Mouse (Mus musculus) kidney, embryonic 14.5 days (tissue): ENCODE results near the gene Trp53bp1. TPM values are rescaled to one million over a fixed set of nuclear protein-coding genes. Genes with fewer than 3 reads are reported as not detected.

Experiments
- ATAC-seq: fragments of 200-750 bp; cut with Nextera tagmentation; 2 replicates; pipeline ENCODE4 v1.8.0; 2017; ENCODE audit warnings: moderate number of reproducible peaks, mild to moderate bottlenecking, moderate TSS enrichment, moderate library complexity; ENCODE audit not compliant: low FRiP score, low TSS enrichment
- H3K27ac ChIP-seq: fragments of 300-500 bp; sonication (generic); 2 replicates; pipeline ENCODE4 v1.5.1; 2014; ENCODE audit warnings: low read depth, mild to moderate bottlenecking, low read length, moderate library complexity, mixed read lengths
- H3K27me3 ChIP-seq: fragments of 300-500 bp; sonication (generic); 2 replicates; pipeline ENCODE4 v1.6.1; 2014; ENCODE audit warnings: mild to moderate bottlenecking, low read length; ENCODE audit not compliant: control insufficient read depth, insufficient read depth
- H3K36me3 ChIP-seq: fragments of 300-500 bp; sonication (generic); 2 replicates; pipeline ENCODE4 v1.6.1; 2014; ENCODE audit warnings: low read length, mixed read lengths; ENCODE audit not compliant: control insufficient read depth, insufficient read depth
- H3K4me1 ChIP-seq: fragments of 300-500 bp; sonication (generic); 2 replicates; pipeline ENCODE4 v1.6.1; 2014; ENCODE audit warnings: low read length, mixed read lengths; ENCODE audit not compliant: control insufficient read depth, insufficient read depth
- H3K4me2 ChIP-seq: fragments of 300-500 bp; sonication (generic); replicated peaks from 2 replicates; pipeline ENCODE4 v1.6.1; 2014; ENCODE audit warnings: low read depth, mild to moderate bottlenecking, low read length
- H3K4me3 ChIP-seq: fragments of 300-500 bp; sonication (generic); 2 replicates; pipeline ENCODE4 v1.5.1; 2014; ENCODE audit warnings: mild to moderate bottlenecking, low read length
- H3K9ac ChIP-seq: fragments of 300-500 bp; sonication (generic); 2 replicates; pipeline ENCODE4 v1.6.1; 2014; ENCODE audit warnings: low read depth, mild to moderate bottlenecking, low read length, moderate library complexity
- H3K9me3 ChIP-seq: fragments of 300-500 bp; sonication (generic); 2 replicates; pipeline ENCODE4 v1.6.1; 2016; ENCODE audit warnings: low read length; ENCODE audit not compliant: control insufficient read depth
- WGBS: fragments of 180-500 bp; shearing (Covaris S2); extraction: QIAGEN DNeasy Blood & Tissue Kit; methylation state at CpG from one replicate; pipeline ENCODE4 v1.1.7; 2014; 5-methylcytosine and 5-hydroxymethylcytosine counted together
- polyA plus RNA-seq: library from polyadenylated mRNA; unstranded; fragments of >200 nt; fragmentation: Nextera tagmentation; extraction: Ambion mirVana; gene quantifications from 2 replicates; pipeline ENCODE4 v1.2.1, GENCODE M21; 2014

Gene Trp53bp1
- polyA plus RNA-seq, 1 experiment from 2014 or later, result 91.9 TPM

DNA sequence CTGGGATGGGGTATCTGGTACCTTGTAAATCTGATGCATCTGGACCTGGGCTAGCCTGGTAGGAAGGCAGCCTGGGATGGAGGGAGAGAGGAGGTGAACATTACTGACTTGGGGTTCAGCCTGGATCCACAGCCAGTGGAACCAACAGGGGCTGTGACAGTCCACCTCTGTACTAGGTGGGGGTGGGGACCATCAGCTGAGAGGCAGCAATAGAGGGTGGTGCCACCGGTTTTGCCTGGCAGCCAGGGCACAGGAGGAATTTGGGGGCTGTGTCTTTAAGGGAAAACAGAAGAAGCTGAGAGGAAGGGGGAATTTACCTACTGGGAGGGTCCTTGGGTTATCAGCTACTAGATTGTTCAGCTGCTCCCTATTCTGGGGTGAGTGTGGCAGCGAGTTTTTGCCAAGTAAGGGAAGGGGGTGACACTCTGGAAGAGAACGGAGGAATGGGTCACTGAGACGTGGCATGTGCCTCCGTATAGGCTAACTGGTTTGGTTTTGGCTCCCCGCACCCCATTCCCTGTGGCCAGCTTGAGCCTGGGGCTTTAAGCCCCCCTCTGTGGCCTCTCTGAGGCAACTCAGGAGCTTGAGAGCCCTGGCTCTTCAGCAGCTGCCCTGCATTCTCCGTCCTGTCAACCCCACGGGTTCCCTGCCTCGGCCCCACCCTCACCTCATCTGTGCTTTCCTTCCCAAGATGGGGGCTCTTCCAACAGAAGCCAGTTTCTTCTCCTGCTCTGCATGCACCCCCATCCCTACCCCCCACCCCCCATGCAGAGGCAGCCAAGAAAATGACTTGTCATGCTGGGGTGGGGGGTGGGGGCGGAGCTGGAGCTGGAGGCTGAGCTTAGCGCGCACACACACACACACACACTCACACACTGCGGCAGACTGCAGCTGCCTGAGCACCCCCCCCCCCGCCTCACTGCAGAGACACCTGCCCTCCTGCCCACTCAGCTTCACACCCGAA lies 24.7 kb upstream of the Trp53bp1 start:
- peak; percentile 45 for ATAC-seq
- Histone ChIP-seq H3K4me1 (peaks cover 31% of the 10 kb centered on the region), H3K4me3 (peak overlapping the region; percentile 46), H3K9me3 (no peaks in the 10 kb centered on the region), H3K4me2 (peak overlapping the region; percentile 64), H3K27me3 (peaks cover 11% of the 10 kb centered on the region), H3K27ac (no peak overlapping the region), H3K9ac (peak overlapping the region; percentile 51), H3K36me3 (peaks cover 8% of the 10 kb centered on the region; the same call in 1 of the 2 replicates)
- WGBS, result 2% methylated on average over 15 of the region's 15 CpGs

DNA sequence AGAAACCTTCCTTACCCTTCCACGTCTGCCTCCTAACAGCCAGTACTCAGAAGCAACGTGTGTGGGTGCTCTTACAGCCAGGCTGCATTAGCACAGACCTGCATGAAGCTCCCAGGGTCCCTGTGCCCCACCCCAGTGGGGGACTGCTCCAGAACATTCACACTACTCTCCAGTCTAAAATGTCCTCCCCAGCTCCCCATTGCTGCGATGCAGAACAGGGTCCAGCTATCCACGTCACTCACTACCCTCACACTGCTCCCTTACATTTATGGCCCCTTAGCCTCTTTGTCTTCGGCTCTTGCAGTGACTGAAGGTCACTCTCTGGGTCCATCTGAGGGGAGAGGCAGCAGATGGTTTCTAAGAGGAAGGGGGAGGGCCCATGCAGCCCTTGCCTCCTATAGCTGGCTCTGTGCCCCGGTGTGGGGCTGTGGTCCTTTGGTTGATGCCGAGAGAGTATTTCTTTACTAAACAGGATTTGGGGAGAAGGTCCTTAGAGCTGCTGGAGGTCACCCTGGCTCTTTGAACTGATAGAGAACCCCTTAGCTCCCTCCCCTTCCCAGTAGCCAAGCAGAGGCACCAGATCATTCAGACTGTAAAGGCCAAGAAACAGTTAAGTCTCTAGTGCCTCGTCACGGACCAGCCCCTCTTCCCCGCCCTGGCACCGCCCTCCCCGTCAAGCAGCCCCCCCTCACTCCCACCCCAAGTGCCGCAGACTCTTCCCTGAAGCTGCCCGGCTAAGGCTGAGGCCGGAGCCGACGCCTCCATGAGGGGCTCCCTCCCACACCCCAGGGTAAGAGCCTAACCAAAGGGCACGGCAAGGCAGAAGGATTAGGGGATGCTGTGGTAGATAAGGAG lies 23.8 kb upstream of the Trp53bp1 start:
- ATAC-seq, result peak; percentile 75
- Histone ChIP-seq H3K27ac (peak overlapping the region; percentile 53; the same call in 1 of the 2 replicates), H3K36me3 (0 out of 2 replicates have a peak, but pooled peaks cover 5% of the 10 kb centered on the region), H3K4me1 (peaks cover 31% of the 10 kb centered on the region), H3K9ac (peak overlapping the region; percentile 51), H3K4me2 (peak overlapping the region; percentile 64), H3K9me3 (no peaks in the 10 kb centered on the region), H3K4me3 (peak overlapping the region; percentile 46), H3K27me3 (peaks cover 19% of the 10 kb centered on the region)
- 3% methylated on average over 18 of the region's 18 CpGs for WGBS

- H3K27ac ChIP-seq, result no peak overlapping the region; the same call in 1 of the 2 replicates
- no peak overlapping the region for H3K9ac ChIP-seq
- WGBS, result 27% methylated on average over 4 of the region's 4 CpGs
- no peaks in the 10 kb centered on the region for H3K9me3 ChIP-seq
- H3K36me3 ChIP-seq, result 0 out of 2 replicates have a peak, but pooled peaks cover 1% of the 10 kb centered on the region
- H3K4me1 ChIP-seq, result peaks cover 34% of the 10 kb centered on the region
- ATAC-seq, result no peak
- peak overlapping the region; percentile 46; the same call in 1 of the 2 replicates for H3K4me3 ChIP-seq
- H3K27me3 ChIP-seq, result peaks cover 23% of the 10 kb centered on the region
- peak overlapping the region; percentile 64 for H3K4me2 ChIP-seq
These were observed 23.0 kb upstream of the Trp53bp1 start for GRCm38 (mm10) chr2:121294182-121294581.

DNA sequence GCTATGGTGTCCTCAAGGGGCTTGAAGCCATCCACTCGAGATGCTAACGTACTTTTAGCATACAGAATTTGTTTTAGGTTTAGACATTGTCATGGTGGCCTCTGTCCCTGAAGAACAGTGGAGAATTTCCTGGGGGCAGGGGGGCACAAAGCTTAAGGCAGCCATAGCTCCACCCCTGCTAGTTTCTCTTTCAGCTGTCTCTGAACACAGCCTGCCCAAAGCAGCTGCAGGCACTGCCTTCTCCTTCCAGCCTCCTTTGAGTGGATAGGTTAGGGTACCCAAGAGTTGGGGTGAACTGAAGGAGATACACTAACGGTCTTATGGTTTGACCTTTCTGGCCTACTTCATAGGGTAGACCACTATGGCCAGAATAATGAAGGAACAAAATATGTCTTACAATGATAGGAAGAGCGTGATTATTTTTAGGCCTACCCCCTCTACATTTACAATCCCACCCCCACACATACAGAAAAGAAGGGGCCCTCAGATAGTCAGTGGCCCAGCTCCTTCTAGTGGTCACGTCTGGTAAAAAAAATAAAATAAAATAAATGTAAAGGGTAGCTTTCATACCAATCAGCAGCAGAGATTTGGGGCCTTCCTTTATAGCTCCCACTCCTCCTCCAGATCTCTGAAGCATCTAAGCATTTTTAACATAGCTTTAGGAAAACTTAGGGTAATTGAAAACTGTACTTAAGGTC lies 21.3 kb upstream of the Trp53bp1 start:
- H3K36me3 ChIP-seq, result no peaks in the 10 kb centered on the region
- peaks cover 34% of the 10 kb centered on the region for H3K4me1 ChIP-seq
- H3K4me3 ChIP-seq, result no peak overlapping the region
- WGBS, result 67% methylated on average over 5 of the region's 5 CpGs
- peaks cover 23% of the 10 kb centered on the region for H3K27me3 ChIP-seq
- no peak overlapping the region for H3K4me2 ChIP-seq
- H3K27ac ChIP-seq, result no peak overlapping the region
- H3K9ac ChIP-seq, result no peak overlapping the region
- no peaks in the 10 kb centered on the region for H3K9me3 ChIP-seq
- ATAC-seq, result no peak

DNA sequence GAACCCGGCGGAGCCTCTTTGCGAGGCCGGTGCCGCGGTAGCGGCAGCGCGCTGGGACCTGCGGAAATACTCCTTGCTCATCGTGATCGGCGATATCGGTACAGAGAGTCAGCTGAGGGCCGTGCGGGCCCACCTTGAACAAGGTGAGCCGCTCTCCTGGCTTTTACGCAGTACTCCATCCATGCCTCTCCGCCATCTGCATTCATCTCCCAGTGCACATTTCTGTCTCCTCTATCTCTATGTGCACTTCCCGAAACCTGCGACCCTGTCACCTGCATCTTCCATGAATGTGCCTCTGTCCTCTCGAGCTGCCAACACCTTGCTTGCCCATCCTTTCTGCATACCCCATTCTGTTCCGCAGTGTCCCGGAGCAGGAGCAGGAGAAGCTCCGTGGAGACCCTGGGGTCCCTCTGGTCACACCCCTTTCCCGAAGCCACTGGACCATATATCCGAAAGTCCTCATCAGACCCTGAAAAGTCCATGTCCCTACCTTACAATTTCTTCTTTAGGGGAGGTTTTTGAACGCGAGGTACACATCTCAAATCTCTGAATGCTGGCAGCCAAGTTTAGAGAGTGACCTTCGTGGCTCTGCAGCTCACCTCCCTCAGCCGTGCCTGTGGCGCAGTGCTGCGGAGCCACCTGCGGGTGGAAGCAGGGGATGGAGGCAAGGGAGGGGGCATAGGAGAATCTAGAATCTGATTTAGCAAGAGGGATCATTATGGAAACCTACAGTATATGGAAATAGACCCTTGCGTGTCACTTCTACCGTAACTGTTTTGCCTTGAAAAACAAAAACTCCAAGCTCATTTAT lies 18.7 kb upstream of the Trp53bp1 start:
- ATAC-seq, result peak; percentile 30; the same call in 1 of the 2 replicates
- Histone ChIP-seq H3K4me2 (peak overlapping the region; percentile 90), H3K9me3 (no peaks in the 10 kb centered on the region), H3K4me1 (peaks cover 15% of the 10 kb centered on the region), H3K27me3 (peaks cover 11% of the 10 kb centered on the region; the same call in 1 of the 2 replicates), H3K27ac (no peak overlapping the region), H3K9ac (peak overlapping the region; percentile 51; the same call in 1 of the 2 replicates), H3K4me3 (peak overlapping the region; percentile 57), H3K36me3 (no peaks in the 10 kb centered on the region)
- 4% methylated on average over 36 of the region's 36 CpGs for WGBS

GRCm38 (mm10) chr2:121288901-121289729 lies 17.9 kb upstream of the Trp53bp1 start, which contains the start of gene Map1a:
Gene Map1a (plus strand): TSS chr2:121289600.
- Histone ChIP-seq H3K36me3 (no peaks in the 10 kb centered on the region), H3K27ac (no peak within 1 kb of the TSS), H3K4me2 (peak within 1 kb of the TSS; percentile 90), H3K4me3 (peak within 1 kb of the TSS; percentile 57), H3K9me3 (no peaks in the 10 kb centered on the region), H3K4me1 (peaks cover 7% of the 10 kb centered on the region), H3K27me3 (peaks cover 11% of the 10 kb centered on the region; the same call in 1 of the 2 replicates), H3K9ac (peak within 1 kb of the TSS; percentile 51; the same call in 1 of the 2 replicates)
- under 1% methylated on average over 47 of the region's 48 CpGs for WGBS
- peak; percentile 98 for ATAC-seq

GRCm38 (mm10) chr2:121287850-121288249 lies 16.6 kb upstream of the Trp53bp1 start:
- Histone ChIP-seq H3K9me3 (no peaks in the 10 kb centered on the region), H3K4me1 (0 out of 2 replicates have a peak, but pooled peaks cover 3% of the 10 kb centered on the region), H3K27ac (no peak overlapping the region), H3K36me3 (no peaks in the 10 kb centered on the region), H3K9ac (no peak overlapping the region), H3K4me2 (no peak overlapping the region), H3K27me3 (peaks cover 11% of the 10 kb centered on the region; the same call in 1 of the 2 replicates), H3K4me3 (no peak overlapping the region)
- 71% methylated on average over 2 of the region's 2 CpGs for WGBS
- ATAC-seq, result no peak
